Mouse (Mus musculus) lung, embryonic 14.5 days (tissue): ENCODE measurements at regions not wholly inside any gene's neighbourhood (a gene's known extent, or its start where the extent isn't known, plus 50 kb on each side); places are given as distances from the start of the nearest gene placed in this dataset.
"Not testable (repeated sequence)": the region's sequence is repeated elsewhere in the genome, so short reads cannot be mapped to it uniquely, and the experiment has no call there.

ENCODE experiments used
- ATAC-seq: fragments of 200-750 bp; cut with Nextera tagmentation; 2 replicates; pipeline ENCODE4 v1.8.0; 2017; ENCODE audit warnings: mild to moderate bottlenecking, moderate TSS enrichment, moderate library complexity; ENCODE audit not compliant: insufficient read depth
- DNase-seq: peaks from one replicate; pipeline ENCODE4 v3.0.0-alpha.2; 2015
- H3K27ac ChIP-seq: fragments of 300-500 bp; sonication (generic); 2 replicates; pipeline ENCODE4 v1.5.1; 2014; ENCODE audit warnings: low read depth, mild to moderate bottlenecking, moderate library complexity
- H3K27me3 ChIP-seq: fragments of 300-500 bp; sonication (generic); 2 replicates; pipeline ENCODE4 v1.6.1; 2014; ENCODE audit warnings: low read length, control low read depth; ENCODE audit not compliant: insufficient read depth
- H3K36me3 ChIP-seq: fragments of 300-500 bp; sonication (generic); 2 replicates; pipeline ENCODE4 v1.6.1; 2014; ENCODE audit warnings: control low read depth; ENCODE audit not compliant: insufficient read depth
- H3K4me1 ChIP-seq: fragments of 300-500 bp; sonication (generic); 2 replicates; pipeline ENCODE4 v1.6.1; 2014; ENCODE audit warnings: antibody characterized with exemption, control low read depth; ENCODE audit not compliant: insufficient read depth
- H3K4me2 ChIP-seq: fragments of 300-500 bp; sonication (generic); 2 replicates; pipeline ENCODE4 v1.6.1; 2014; ENCODE audit warnings: mild to moderate bottlenecking
- H3K4me3 ChIP-seq: fragments of 300-500 bp; sonication (generic); 2 replicates; pipeline ENCODE4 v1.5.1; 2014; ENCODE audit warnings: low read depth, low read length
- H3K9ac ChIP-seq: fragments of 300-500 bp; sonication (generic); 2 replicates; pipeline ENCODE4 v1.6.1; 2014
- H3K9me3 ChIP-seq: fragments of 300-500 bp; sonication (generic); 2 replicates; pipeline ENCODE4 v1.6.1; 2016; ENCODE audit warnings: low read depth, low read length, control low read depth
- CTCF ChIP-seq: IDR thresholded peaks from 2 replicates; pipeline ENCODE4 v1.5.1; 2016; ENCODE audit warnings: antibody characterized with exemption, low read depth
- WGBS: fragments of 180-500 bp; shearing (Covaris S2); extraction: QIAGEN DNeasy Blood & Tissue Kit; methylation state at CpG from one replicate; pipeline ENCODE4 v1.1.7; 2014; 5-methylcytosine and 5-hydroxymethylcytosine counted together

DNA sequence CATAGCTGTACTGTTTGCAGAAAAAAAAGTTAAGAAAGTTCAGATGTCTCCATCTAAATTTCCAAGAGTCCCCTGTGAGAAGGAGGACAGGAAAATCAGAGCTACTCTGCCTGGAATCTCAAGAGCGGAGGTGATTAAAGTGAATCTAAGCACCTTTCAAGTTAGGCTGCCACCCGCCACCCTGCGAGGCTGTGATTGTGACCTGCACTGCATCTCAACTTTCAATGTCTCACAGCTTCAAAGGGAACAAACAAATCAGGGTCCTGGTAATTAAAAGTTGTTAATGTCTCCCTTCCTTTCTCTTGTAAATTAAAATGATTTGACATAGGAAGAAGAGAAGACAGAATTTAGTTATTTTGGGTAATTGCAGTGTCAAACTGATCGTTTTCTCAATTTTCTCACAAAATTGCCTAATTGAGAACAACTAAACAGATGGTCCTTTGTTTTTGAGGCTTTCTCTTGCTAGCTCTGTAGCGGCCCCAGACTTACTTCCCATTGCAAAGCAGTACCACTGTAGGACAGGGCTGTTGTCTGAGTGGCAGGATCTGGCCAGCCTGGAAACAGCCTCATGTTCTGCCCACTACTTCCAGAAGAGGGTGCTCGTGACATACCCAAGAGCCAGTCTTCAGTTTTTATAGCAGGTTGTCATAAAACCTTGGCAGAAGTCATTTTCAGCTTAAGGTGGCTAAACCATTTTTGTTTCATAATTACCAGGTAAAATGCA, 187.9 kb upstream of the Pfkp start:
- Histone ChIP-seq H3K9ac (no peak overlapping the region), H3K4me1 (no peaks in the 10 kb centered on the region), H3K4me3 (no peak overlapping the region), H3K36me3 (no peaks in the 10 kb centered on the region), H3K27me3 (no peaks in the 10 kb centered on the region), H3K4me2 (no peak overlapping the region), H3K27ac (no peak overlapping the region), H3K9me3 (no peaks in the 10 kb centered on the region)
- DNase-seq (peak; percentile 81), ATAC-seq (peak; percentile 84)
- WGBS, result 34% methylated on average over 6 of the region's 6 CpGs
- TF ChIP-seq CTCF, result peak; percentile 83

DNA sequence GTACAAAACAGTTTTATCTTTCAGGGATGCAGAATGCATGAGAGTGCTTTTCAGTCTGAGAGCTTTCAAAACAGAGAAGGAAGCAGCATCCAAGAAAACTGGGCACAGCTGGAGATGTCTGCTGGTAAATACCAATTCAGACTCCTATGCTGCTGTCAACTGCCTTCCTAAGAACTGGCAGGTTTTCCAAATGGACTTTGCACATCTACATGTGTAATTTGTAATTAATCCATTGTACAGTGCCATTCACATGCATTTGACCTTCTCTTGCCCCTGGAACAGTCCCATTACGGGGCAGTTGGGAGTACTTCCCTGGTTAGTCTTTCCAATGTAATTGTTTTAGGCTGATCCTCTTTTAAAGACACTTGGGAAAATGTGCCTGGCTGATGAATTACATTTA, 181.3 kb upstream of the Pfkp start:
- Histone ChIP-seq H3K4me1 (no peaks in the 10 kb centered on the region), H3K27ac (no peak overlapping the region), H3K9ac (no peak overlapping the region), H3K4me3 (no peak overlapping the region), H3K9me3 (no peaks in the 10 kb centered on the region), H3K36me3 (no peaks in the 10 kb centered on the region), H3K27me3 (no peaks in the 10 kb centered on the region), H3K4me2 (no peak overlapping the region)
- WGBS, result 73% methylated on average over 1 of the region's 1 CpGs
- ATAC-seq (no peak), DNase-seq (no peak)
- TF ChIP-seq CTCF, result no peak

DNA sequence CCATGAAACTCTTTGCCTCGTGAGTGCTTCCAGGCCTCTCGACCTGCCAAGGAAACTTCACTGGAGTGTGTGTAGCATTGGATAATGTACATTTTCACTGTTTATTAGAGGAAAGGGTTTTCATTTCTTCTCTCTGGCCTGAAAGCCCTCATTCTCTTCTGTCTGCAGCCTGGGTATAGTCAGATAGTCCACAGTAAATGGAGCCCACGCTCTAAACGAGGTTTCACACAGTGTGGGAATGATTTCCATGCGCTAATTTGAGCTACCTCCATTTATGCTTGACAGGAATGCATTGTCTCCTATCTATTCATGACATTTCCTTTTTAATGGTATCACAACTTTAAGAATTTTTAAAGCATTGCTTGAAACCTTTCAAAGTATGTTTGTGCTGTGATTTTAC, 180.8 kb upstream of the Pfkp start:
- H3K4me3 ChIP-seq, result no peak overlapping the region

DNA sequence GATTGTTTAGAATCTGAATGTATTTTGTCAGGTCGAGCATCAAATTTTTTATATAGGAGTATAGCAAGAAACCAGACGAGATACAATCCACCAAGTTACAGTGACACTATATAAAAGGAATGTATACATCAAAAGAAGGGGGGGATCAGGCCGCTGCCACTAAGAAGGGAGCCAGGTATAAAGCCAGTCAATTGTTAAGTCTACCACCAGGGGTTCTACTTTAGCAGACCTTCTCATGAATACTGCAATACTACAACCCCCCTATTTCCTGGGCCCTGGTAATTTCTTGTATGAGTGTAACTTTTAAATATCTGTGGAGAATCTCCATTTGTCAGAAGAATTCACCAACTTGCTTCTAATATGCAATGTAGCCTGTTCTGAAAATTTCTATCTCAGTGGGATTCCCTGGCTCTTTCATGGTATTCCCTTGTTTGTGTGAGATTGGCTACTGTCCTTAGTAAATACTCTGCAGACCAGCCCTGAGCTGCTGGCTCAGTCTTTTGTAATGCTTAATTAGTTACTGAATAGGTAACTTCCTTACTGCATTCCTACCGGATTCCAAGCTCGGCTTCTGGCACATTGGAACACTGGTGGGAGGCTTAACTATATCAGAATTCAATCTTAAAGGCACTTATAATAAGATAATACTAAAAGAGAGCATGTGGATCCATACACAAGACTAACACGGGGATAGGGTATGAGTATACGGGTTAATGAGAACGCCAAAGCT, 180.2 kb upstream of the Pfkp start:
- H3K27ac ChIP-seq, H3K9ac ChIP-seq, H3K4me3 ChIP-seq, H3K36me3 ChIP-seq, H3K4me2 ChIP-seq, H3K9me3 ChIP-seq, H3K27me3 ChIP-seq, H3K4me1 ChIP-seq, DNase-seq, ATAC-seq: not testable (repeated sequence)
- WGBS, result 85% methylated on average over 8 of the region's 8 CpGs

More for the DNA sequence above, 180.8 kb upstream of the Pfkp start:
- Histone ChIP-seq H3K9me3 (no peaks in the 10 kb centered on the region), H3K9ac (no peak overlapping the region), H3K27me3 (no peaks in the 10 kb centered on the region), H3K4me2 (no peak overlapping the region), H3K36me3 (no peaks in the 10 kb centered on the region), H3K4me1 (no peaks in the 10 kb centered on the region), H3K27ac (no peak overlapping the region)
- no peak for TF ChIP-seq CTCF
- 83% methylated on average over 5 of the region's 5 CpGs for WGBS
- no peak for DNase-seq
- ATAC-seq, result no peak

DNA sequence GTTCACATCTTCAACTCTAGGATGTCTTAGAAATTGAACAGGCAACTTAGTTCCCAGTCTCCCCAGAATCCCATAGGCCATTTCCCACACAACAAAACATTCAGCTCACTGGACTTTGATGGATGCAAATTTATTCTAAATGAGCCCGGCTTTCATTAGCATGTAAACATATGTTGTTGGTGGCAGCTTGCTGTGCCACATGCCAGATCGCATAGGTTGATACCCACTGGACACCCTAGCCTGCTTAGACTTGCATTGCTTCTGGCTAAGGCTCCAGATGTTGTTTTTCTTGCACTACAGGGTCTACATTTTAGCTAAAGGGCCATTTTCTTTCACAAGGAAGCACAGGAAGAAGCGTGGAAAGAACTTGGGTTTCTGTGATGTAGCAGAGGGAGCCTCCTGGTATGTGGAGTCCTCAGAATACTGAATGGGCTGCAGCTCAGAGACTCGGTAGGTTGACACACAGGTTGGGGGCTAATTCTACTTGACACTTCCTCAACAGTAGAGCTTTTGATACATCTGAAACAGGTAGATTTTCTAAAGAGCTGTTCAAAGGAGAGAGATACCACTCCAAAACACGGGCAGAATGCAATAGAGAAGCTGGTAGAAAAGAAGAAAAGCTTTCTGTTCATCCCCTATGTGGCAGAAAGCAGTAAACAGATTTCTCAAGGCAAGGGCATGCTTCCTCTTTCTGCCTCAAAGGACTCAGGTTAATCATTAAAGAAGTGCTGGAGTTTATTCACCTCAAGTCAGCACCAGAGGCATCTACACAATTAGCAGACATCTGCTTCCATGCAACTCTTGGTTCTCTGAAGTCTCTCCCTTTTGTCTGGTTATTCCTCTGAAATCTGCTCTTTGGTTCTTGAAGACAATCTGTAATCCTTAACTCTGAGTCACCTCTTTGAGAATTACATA, 153.9 kb upstream of the Pfkp start:
- no peak overlapping the region for H3K9ac ChIP-seq
- no peaks in the 10 kb centered on the region for H3K27me3 ChIP-seq
- H3K4me1 ChIP-seq, result no peaks in the 10 kb centered on the region
- H3K9me3 ChIP-seq, result no peaks in the 10 kb centered on the region
- H3K27ac ChIP-seq, result no peak overlapping the region
- 60% methylated on average over 5 of the region's 5 CpGs for WGBS
- ATAC-seq, result no peak
- no peaks in the 10 kb centered on the region for H3K36me3 ChIP-seq
- DNase-seq, result no peak
- TF ChIP-seq CTCF, result no peak
- no peak overlapping the region for H3K4me2 ChIP-seq
- no peak overlapping the region for H3K4me3 ChIP-seq

DNA sequence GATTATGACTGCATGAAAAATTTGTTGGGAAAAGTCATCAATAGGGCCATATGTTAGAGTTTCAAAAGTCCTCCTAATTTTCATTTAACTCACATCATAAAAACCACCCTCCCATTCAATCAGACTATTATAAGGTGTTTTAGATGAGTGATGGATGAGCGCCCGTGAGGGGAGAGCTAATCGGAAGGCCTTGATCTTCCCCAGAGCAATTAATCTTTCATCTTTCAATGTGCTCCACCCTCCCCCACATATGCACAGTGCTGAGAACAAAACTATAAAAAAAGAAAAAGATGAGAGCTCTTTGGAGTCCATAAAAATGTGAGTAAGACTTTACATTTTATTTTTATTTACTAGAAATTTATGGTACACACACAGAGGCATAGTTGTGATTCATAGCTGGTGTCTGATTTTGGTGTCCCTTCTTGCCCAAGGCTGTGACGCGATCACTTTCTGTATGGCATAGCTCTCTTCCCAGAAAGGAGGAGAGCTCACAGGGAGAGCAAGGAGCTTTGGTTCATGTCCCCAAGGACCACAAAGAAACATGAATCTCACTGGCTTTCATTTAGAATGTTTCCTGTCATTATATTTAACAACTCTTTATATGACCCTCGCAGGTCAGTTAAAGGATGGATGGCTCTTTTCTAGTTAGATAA, 119.5 kb upstream of the Pfkp start:
- Histone ChIP-seq H3K27ac (no peak overlapping the region), H3K9me3 (no peaks in the 10 kb centered on the region), H3K4me2 (no peak overlapping the region), H3K36me3 (no peaks in the 10 kb centered on the region), H3K27me3 (no peaks in the 10 kb centered on the region), H3K9ac (no peak overlapping the region), H3K4me3 (no peak overlapping the region), H3K4me1 (no peaks in the 10 kb centered on the region)
- DNase-seq (no peak), ATAC-seq (no peak)
- WGBS, result 71% methylated on average over 6 of the region's 6 CpGs
- no peak for TF ChIP-seq CTCF
